Mouse (Mus musculus) forebrain, embryonic 15.5 days (tissue): ENCODE measurements at regions not wholly inside any gene's neighbourhood (a gene's known extent, or its start where the extent isn't known, plus 50 kb on each side); places are given as distances from the start of the nearest gene placed in this dataset.

Experiments
- ATAC-seq: fragments of 200-750 bp; cut with Nextera tagmentation; replicated peaks from 2 replicates; pipeline ENCODE4 v1.8.0; 2017; ENCODE audit warnings: mild to moderate bottlenecking, moderate TSS enrichment, moderate library complexity
- H3K27ac ChIP-seq: fragments of 300-500 bp; sonication (generic); replicated peaks from 2 replicates; pipeline ENCODE4 v1.5.1; 2015; ENCODE audit warnings: mild to moderate bottlenecking, inconsistent platforms
- H3K27me3 ChIP-seq: fragments of 300-500 bp; sonication (generic); 2 replicates; pipeline ENCODE4 v1.6.1; 2015; ENCODE audit warnings: inconsistent platforms
- H3K36me3 ChIP-seq: fragments of 300-500 bp; sonication (generic); 2 replicates; pipeline ENCODE4 v1.6.1; 2015; ENCODE audit warnings: mild to moderate bottlenecking, inconsistent platforms
- H3K4me1 ChIP-seq: fragments of 300-500 bp; sonication (generic); 2 replicates; pipeline ENCODE4 v1.6.1; 2015; ENCODE audit warnings: inconsistent platforms
- H3K4me2 ChIP-seq: fragments of 300-500 bp; sonication (generic); replicated peaks from 2 replicates; pipeline ENCODE4 v1.6.1; 2015; ENCODE audit warnings: mild to moderate bottlenecking, inconsistent platforms
- H3K4me3 ChIP-seq: fragments of 300-500 bp; sonication (generic); 2 replicates; pipeline ENCODE4 v1.5.1; 2015; ENCODE audit warnings: mild to moderate bottlenecking, inconsistent platforms
- H3K9ac ChIP-seq: fragments of 300-500 bp; sonication (generic); replicated peaks from 2 replicates; pipeline ENCODE4 v1.6.1; 2015; ENCODE audit warnings: mild to moderate bottlenecking, inconsistent platforms
- H3K9me3 ChIP-seq: fragments of 300-500 bp; sonication (generic); 2 replicates; pipeline ENCODE4 v1.6.1; 2016; ENCODE audit warnings: inconsistent platforms
- WGBS: fragments of 180-500 bp; shearing (Covaris S2); methylation state at CpG from one replicate; pipeline ENCODE4 v1.1.7; 2015; ENCODE audit warnings: mixed read lengths; 5-methylcytosine and 5-hydroxymethylcytosine counted together

DNA sequence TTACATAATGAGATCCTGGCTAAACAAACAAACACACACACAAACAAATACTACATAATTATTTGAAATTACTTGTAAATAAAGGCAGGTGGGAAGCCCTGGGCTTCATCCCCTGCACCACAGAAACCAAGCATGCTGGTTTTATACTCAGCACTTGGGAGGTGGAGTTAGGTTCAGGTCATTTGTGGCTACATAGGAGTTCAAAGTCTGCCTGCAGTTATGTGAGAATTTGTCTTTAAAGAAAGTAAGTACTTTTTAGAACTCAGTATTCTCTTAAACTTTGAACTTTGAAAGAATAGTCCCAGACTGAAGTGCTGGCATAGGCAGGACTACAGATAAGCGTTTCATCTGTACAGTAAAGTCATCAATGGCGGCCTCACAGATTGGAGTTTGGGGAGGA lies 107.6 kb upstream of the Zfp217 start:
- Histone ChIP-seq H3K27me3 (no peaks in the 10 kb centered on the region), H3K36me3 (no peaks in the 10 kb centered on the region), H3K4me2 (no peak overlapping the region), H3K4me1 (no peaks in the 10 kb centered on the region), H3K9me3 (no peaks in the 10 kb centered on the region), H3K4me3 (no peak overlapping the region), H3K27ac (no peak overlapping the region), H3K9ac (no peak overlapping the region)
- ATAC-seq, result no peak
- WGBS, result 87% methylated on average over 2 of the region's 2 CpGs

GRCm38 (mm10) chr2:170253681-170254440 lies 106.0 kb upstream of the Zfp217 start:
- Histone ChIP-seq H3K36me3 (no peaks in the 10 kb centered on the region), H3K4me1 (no peaks in the 10 kb centered on the region), H3K9ac (no peak overlapping the region), H3K4me2 (no peak overlapping the region), H3K27ac (no peak overlapping the region), H3K4me3 (no peak overlapping the region), H3K9me3 (no peaks in the 10 kb centered on the region), H3K27me3 (no peaks in the 10 kb centered on the region)
- WGBS, result 61% methylated on average over 9 of the region's 9 CpGs
- ATAC-seq, result no peak

DNA sequence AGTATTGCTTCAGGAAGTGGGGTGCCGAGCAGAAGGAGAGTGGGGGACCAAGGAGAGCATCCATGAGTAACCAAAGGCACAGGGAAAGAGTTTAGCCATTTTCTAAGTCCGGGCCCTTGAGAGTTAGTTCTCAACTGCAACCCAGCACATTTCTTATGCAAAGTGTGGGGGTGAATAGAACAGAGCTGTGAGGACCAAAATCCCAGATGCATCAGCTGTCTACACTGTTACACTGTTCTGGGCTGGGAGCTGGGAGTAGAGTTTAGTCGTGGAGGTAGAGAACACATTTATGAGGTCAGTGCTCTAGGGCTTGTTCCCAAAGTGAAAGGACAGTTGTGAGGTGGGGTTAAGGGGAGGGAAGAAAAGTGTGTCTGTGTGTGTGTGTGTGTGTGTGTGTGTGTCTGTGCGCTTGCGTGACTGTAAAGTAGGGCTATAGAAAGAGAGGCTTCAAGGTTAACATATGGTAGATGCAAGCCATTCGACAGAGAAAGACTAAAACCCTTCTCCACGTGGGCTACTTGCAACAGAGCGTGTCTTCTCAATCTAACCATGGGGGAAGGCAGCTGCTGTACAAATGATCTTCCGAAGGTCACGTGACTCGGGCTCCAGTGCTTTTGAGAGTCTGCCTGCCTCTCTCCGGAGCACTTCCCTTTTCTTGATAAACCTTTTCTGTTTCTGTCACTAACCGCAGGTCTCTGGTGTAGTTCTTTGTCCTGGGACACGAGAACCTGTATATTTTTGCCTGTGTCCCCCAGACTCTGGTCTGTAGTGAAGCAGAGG lies 104.5 kb upstream of the Zfp217 start:
- H3K9ac ChIP-seq, result no peak overlapping the region
- ATAC-seq, result no peak
- H3K36me3 ChIP-seq, result no peaks in the 10 kb centered on the region
- 68% methylated on average over 14 of the region's 14 CpGs for WGBS
- no peak overlapping the region for H3K4me3 ChIP-seq
- no peaks in the 10 kb centered on the region for H3K27me3 ChIP-seq
- no peaks in the 10 kb centered on the region for H3K9me3 ChIP-seq
- H3K4me1 ChIP-seq, result no peaks in the 10 kb centered on the region
- no peak overlapping the region for H3K4me2 ChIP-seq
- H3K27ac ChIP-seq, result no peak overlapping the region

- Histone ChIP-seq H3K4me1 (peaks cover 7% of the 10 kb centered on the region), H3K9ac (no peak overlapping the region), H3K27me3 (no peaks in the 10 kb centered on the region), H3K4me3 (no peak overlapping the region), H3K4me2 (no peak overlapping the region), H3K9me3 (no peaks in the 10 kb centered on the region), H3K36me3 (no peaks in the 10 kb centered on the region), H3K27ac (no peak overlapping the region)
- 96% methylated on average over 2 of the region's 2 CpGs for WGBS
- no peak for ATAC-seq
Observed at GRCm38 (mm10) chr2:170250680-170251079, 102.8 kb upstream of the Zfp217 start.

DNA sequence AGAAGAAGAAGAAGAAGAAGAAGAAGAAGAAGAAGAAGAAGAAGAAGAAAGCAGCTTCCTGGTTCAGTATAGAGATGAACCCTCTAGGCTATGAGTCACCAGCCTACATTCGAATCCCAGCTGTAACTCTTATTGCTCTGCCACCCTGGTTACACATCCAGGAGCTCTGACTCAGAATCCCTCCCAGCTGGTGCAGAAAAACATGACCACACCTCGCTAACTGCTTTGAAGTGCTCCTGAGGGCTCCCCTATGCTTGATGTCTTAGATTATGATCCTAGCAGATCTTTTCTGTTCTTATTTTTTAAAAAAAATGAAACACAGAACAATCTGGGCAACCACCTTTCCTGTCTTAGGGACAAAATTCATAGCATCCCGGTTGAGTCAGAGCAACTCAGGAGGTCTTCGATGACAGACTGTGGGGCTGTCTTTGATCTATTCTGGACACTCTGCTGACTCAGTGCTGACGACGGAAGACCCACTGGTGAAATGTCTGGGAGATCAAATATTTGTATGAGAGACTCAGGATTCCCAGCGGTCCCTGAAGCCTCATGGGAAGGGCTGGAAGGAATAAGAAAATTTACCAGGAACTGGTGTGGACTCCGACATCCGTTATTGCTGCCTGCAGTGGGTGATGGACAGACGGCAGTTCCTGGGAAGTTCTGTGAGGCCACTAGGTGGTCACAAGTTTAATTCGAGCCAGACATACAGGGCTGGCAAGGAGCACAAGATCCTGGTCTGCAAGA lies 100.0 kb upstream of the Zfp217 start:
- Histone ChIP-seq H3K9me3 (no peaks in the 10 kb centered on the region), H3K4me1 (peaks cover 16% of the 10 kb centered on the region), H3K4me2 (no peak overlapping the region), H3K27ac (no peak overlapping the region), H3K4me3 (no peak overlapping the region), H3K9ac (no peak overlapping the region), H3K36me3 (no peaks in the 10 kb centered on the region), H3K27me3 (no peaks in the 10 kb centered on the region)
- 83% methylated on average over 11 of the region's 11 CpGs for WGBS
- ATAC-seq, result no peak

DNA sequence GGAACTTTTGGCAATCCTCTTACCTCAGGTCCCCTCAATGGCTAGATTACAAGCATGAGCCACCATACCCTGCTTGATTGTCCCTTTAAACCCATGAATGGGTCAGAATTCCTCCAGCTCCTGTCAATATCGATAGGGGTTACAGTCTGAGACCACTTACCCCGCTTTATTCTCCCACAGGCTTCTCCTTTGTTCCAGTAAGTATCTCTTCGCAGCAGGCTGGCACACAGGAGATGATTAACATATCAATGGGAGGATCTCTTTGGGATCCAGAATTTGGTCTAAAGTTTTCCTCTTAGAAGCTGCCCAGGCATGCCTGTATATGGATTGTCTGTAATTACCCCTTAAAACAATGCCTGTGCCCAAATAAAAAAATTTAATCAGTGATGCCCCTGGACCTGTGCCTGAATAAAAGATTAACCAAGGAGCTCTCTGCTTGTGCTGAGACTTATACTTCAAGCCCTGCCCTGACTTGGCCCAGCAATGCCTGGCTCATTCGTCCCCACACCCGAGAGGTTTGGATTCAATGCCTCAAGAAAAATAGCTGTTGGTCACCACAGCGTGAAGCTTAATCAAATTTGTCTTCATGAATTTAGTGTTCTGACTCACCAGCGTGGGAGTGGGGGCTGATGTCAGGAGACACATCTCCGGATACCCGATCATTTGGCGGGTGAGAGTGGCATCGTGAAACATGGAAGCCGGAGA lies 97.9 kb upstream of the Zfp217 start:
- Histone ChIP-seq H3K9ac (no peak overlapping the region), H3K4me2 (no peak overlapping the region), H3K27ac (0 out of 2 replicates have a peak overlapping the region, but pooled peaks have one; percentile 6), H3K9me3 (no peaks in the 10 kb centered on the region), H3K4me1 (peaks cover 16% of the 10 kb centered on the region), H3K4me3 (no peak overlapping the region), H3K27me3 (no peaks in the 10 kb centered on the region), H3K36me3 (no peaks in the 10 kb centered on the region)
- 11% methylated on average over 12 of the region's 12 CpGs for WGBS
- no peak for ATAC-seq

DNA sequence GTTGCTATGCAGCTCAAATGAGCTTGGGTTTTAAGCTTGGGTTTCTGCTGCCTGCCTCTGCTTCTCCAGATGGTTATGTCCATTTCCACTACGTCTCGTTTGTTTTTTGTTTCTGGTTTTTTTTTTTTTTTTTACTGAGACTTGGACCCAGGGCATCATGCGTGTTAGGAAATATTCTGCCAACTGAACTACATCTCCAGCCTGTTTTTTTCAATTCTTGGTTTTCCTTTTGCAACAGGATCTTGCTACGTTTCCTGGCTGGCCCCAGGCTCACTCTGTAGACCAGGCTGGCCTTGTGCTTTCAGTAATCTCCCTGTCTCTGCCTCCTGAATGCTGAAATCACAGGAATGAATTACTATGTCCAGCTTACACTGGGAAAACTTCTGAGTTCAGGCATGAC lies 96.2 kb upstream of the Zfp217 start:
- no peaks in the 10 kb centered on the region for H3K36me3 ChIP-seq
- 67% methylated on average over 4 of the region's 4 CpGs for WGBS
- H3K4me2 ChIP-seq, result no peak overlapping the region
- no peaks in the 10 kb centered on the region for H3K9me3 ChIP-seq
- ATAC-seq, result no peak
- peaks cover 16% of the 10 kb centered on the region for H3K4me1 ChIP-seq
- no peaks in the 10 kb centered on the region for H3K27me3 ChIP-seq
- H3K4me3 ChIP-seq, result no peak overlapping the region
- H3K27ac ChIP-seq, result no peak overlapping the region
- no peak overlapping the region for H3K9ac ChIP-seq

DNA sequence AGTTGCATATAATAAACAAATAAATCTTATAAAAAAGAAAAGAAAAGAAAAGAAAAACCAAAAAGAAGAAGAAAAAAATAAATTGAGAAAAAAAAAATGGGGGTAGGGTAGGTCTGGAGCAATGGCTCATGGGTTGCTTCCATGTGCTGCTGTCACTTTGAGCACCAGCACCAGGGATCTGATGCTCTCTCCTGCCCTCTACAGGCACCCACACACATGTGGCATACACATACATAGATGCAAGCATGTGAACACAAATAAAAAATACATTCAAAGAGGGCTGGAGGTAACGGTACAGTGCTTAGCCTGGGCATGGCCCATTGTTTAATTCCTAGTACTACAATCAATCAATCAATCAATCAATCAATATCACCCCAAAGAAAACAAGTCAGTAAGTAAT lies 90.1 kb upstream of the Zfp217 start:
- Histone ChIP-seq H3K4me1 (no peaks in the 10 kb centered on the region), H3K9ac (no peak overlapping the region), H3K27ac (no peak overlapping the region), H3K9me3 (no peaks in the 10 kb centered on the region), H3K4me3 (no peak overlapping the region), H3K27me3 (no peaks in the 10 kb centered on the region), H3K36me3 (no peaks in the 10 kb centered on the region), H3K4me2 (no peak overlapping the region)
- 86% methylated on average over 1 of the region's 1 CpGs for WGBS
- no peak for ATAC-seq

GRCm38 (mm10) chr2:170233426-170233825 lies 85.5 kb upstream of the Zfp217 start:
- H3K4me2 ChIP-seq, result no peak overlapping the region
- no peak overlapping the region for H3K9ac ChIP-seq
- WGBS, result 84% methylated on average over 4 of the region's 4 CpGs
- no peaks in the 10 kb centered on the region for H3K4me1 ChIP-seq
- no peak overlapping the region for H3K4me3 ChIP-seq
- H3K27me3 ChIP-seq, result no peaks in the 10 kb centered on the region
- no peaks in the 10 kb centered on the region for H3K36me3 ChIP-seq
- no peak overlapping the region for H3K27ac ChIP-seq
- no peak for ATAC-seq
- no peaks in the 10 kb centered on the region for H3K9me3 ChIP-seq

GRCm38 (mm10) chr2:170229461-170230080 lies 81.7 kb upstream of the Zfp217 start:
- H3K27ac ChIP-seq, result no peak overlapping the region
- no peaks in the 10 kb centered on the region for H3K36me3 ChIP-seq
- no peaks in the 10 kb centered on the region for H3K27me3 ChIP-seq
- H3K9me3 ChIP-seq, result no peaks in the 10 kb centered on the region
- H3K4me2 ChIP-seq, result no peak overlapping the region
- H3K9ac ChIP-seq, result no peak overlapping the region
- H3K4me1 ChIP-seq, result no peaks in the 10 kb centered on the region
- WGBS, result 76% methylated on average over 8 of the region's 8 CpGs
- H3K4me3 ChIP-seq, result no peak overlapping the region
- no peak for ATAC-seq

DNA sequence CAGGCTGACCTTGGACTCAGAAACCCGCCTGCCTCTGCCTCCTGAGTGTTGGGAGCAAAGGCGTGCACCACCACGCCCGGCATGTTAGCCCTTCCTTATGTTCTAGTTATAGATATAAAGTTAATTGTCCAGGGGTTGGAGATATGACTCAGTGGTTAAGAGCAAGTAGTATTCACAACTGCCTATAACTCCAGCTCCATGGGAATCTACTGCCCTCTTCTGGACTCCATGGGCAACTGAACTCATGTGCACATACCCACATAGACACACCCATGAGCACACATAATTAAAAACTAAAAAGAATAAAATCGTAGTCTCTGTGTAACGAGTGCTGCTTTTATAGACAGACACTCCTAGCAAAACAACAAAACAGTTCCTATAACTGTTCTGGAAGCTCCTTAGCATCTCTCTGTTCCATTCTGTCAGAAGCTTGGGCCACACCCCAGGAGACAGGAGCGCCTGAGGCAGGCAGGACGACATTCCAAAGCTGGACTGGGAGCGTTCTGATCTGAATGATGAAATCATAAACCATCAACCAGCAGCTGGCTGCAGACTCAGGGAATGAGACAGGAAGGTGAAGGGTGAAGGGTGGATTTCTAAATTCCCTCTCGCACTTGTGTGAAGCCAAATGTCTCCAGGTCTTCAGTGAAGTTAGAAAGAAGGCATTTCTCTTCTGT lies 80.6 kb upstream of the Zfp217 start:
- Histone ChIP-seq H3K9ac (no peak overlapping the region), H3K4me3 (no peak overlapping the region), H3K27ac (no peak overlapping the region), H3K9me3 (no peaks in the 10 kb centered on the region), H3K27me3 (no peaks in the 10 kb centered on the region), H3K36me3 (no peaks in the 10 kb centered on the region), H3K4me2 (no peak overlapping the region), H3K4me1 (peaks cover under 1% of the 10 kb centered on the region; the same call in 1 of the 2 replicates)
- WGBS, result 92% methylated on average over 10 of the region's 10 CpGs
- ATAC-seq, result no peak
